Mouse (Mus musculus) neutrophil, adult 5-6 weeks (primary cell): Measurements from ENCODE around the gene Lbh. TPM values are rescaled to one million over a fixed set of nuclear protein-coding genes. Genes with fewer than 3 reads are reported as not detected.

Source experiments
- ATAC-seq: fragments of 151-379, 151-347 bp; 2 replicates; pipeline ENCODE4 v1.8.0; 2017; ENCODE audit warnings: mild to moderate bottlenecking, moderate TSS enrichment; ENCODE audit not compliant: insufficient number of reproducible peaks, poor library complexity, low FRiP score, severe bottlenecking; ENCODE audit errors: extremely low read depth
- total RNA-seq: library from RNA; stranded (forward); fragments of 200-1000 nt; gene quantifications from 2 replicates; pipeline ENCODE4 v1.2.3, GENCODE M21; 2017

Gene Lbh
- total RNA-seq, 1 experiment from 2014 or later = 183 TPM

- no peak for ATAC-seq
Measured at GRCm38 (mm10) chr17:72934653-72935052, 16.5 kb downstream of the Lbh start.

GRCm38 (mm10) chr17:72935921-72936320 lies 17.8 kb downstream of the Lbh start:
- no peak for ATAC-seq

GRCm38 (mm10) chr17:72936336-72936735 lies 18.2 kb downstream of the Lbh start:
- no peak for ATAC-seq

GRCm38 (mm10) chr17:72937204-72937603 lies 19.1 kb downstream of the Lbh start:
- ATAC-seq = no peak

- ATAC-seq = no peak
Measured at GRCm38 (mm10) chr17:72938026-72938795, 20.1 kb downstream of the Lbh start.

GRCm38 (mm10) chr17:72938871-72939568 lies 20.9 kb downstream of the Lbh start:
- no peak for ATAC-seq

GRCm38 (mm10) chr17:72939569-72939899 lies 21.4 kb downstream of the Lbh start:
- peak; percentile 70; the same call in 1 of the 2 replicates for ATAC-seq

GRCm38 (mm10) chr17:72944368-72944767 lies 26.3 kb downstream of the Lbh start:
- ATAC-seq = no peak

GRCm38 (mm10) chr17:72947111-72947859 lies 29.2 kb downstream of the Lbh start:
- ATAC-seq = peak; percentile 80

GRCm38 (mm10) chr17:72948119-72948518 lies 30.0 kb downstream of the Lbh start:
- ATAC-seq = no peak

- ATAC-seq = peak; percentile 34
Measured at GRCm38 (mm10) chr17:72949247-72949701, 31.2 kb downstream of the Lbh start.

- ATAC-seq = no peak
Measured at GRCm38 (mm10) chr17:72951331-72951730, 33.2 kb downstream of the Lbh start.

GRCm38 (mm10) chr17:72953811-72954685 lies 35.9 kb downstream of the Lbh start:
- ATAC-seq = no peak

- no peak for ATAC-seq
Measured at GRCm38 (mm10) chr17:72955534-72955933, 37.4 kb downstream of the Lbh start.

- no peak for ATAC-seq
Measured at GRCm38 (mm10) chr17:72957016-72957415, 38.9 kb downstream of the Lbh start.

GRCm38 (mm10) chr17:72958886-72959285 lies 40.8 kb downstream of the Lbh start:
- no peak for ATAC-seq

GRCm38 (mm10) chr17:72959497-72960039 lies 41.5 kb downstream of the Lbh start:
- ATAC-seq = no peak

GRCm38 (mm10) chr17:72960243-72960642 lies 42.1 kb downstream of the Lbh start:
- ATAC-seq = no peak
